Mouse (Mus musculus) ovary, adult 10 weeks (tissue): ENCODE results near the gene Iqcg. TPM values are rescaled to one million over a fixed set of nuclear protein-coding genes. Genes with fewer than 3 reads are reported as not detected.

ENCODE experiments used
- polyA plus RNA-seq: library from polyadenylated mRNA; stranded (reverse); fragments of 350-450 nt; fragmentation: Illumina TruSeq; extraction: RNeasy Lipid Tissue Mini Kit (QIAGEN cat#74804); gene quantifications from one replicate; pipeline ENCODE4 v1.2.3, GENCODE M21; 2014

The Iqcg gene
- 17.5 TPM for polyA plus RNA-seq

DNA sequence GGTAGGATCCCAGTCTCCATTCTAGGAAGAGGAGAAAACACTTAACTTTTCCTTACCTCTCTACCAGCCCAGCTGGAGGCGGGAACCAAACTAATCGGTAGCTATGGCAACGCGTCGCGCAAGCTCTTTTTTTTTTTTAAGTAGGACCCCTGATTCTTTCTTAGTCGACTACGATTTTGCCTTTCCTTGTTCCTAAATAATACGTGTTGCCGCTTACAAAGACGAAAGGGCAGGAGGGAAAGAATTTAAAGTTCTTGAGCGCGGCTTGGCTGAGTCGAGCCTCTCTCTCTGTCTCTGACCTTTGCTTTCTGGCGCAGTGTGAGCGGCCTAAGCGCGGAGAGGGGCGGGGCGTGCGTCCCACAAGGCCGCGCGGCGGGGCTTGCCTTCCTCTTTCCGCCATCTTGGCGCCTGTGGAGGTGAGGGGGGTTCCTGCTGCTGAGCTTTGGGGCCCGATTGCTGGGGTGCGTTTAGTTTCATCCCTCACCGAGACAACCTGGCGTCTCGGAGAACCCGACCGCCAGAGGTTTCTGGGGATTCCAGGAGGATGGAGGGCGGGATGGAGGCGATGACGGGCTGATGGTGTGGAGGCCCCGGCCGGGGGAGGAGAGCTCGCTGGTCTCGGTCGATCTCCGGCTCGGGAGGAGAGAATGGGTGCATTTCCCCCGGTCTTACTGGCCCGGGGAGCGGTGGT, at the start of gene Iqcg, which contains the start of gene Rpl35a:
Gene Iqcg (minus strand): TSS at position 124 of the 691 bp plus-strand sequence.
Gene Rpl35a (plus strand): TSS at position 359 of the 691 bp plus-strand sequence.

DNA sequence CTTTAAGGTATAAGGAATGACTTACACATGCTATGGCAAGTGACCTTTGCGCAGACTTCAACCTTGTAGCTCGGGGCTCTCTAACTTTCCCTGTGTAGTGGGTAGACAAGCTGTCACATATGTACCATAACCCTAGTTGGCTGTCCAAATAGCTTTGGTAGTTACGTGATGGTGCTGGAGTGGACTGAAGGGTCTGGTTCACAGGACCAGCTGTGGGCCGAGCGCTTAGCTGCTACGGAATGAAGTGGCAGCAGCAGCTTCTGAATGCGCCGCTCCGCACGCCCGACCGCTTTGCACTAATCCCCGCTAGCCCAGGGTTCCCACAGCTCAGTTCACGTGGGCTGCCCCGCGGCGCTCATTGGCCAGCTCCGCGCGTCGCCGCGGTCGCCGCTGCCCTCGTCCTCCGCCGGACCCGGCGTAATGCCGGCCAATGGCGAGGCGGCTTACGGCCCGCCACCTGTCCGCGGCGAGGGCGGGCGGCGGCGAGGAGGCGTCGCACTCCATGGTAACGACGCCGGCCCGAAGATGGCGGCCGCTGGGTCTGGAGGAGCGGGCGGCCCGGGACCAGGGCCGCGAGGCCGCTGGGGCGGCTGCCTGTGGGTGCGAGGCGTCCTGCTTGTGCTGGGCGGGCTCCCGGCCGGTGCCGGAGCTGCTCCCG, 6.1 kb upstream of the Iqcg start, which contains the start of gene Lmln:
Gene Lmln (plus strand): TSS at position 498 of the 658 bp plus-strand sequence.

Other genes starting within 250 kb of the Iqcg start
- gene Smbd1, start 245.7 kb downstream of the Iqcg start, polyA plus RNA-seq = not detected
- 206 TPM for gene Fyttd1, start 178.7 kb downstream of the Iqcg start, polyA plus RNA-seq
- 12.0 TPM for gene Rubcn, start 178.5 kb downstream of the Iqcg start, polyA plus RNA-seq
- gene Lrch3, start 142.1 kb downstream of the Iqcg start, polyA plus RNA-seq = 34.4 TPM
- gene Rpl35a, start 235 bp upstream of the Iqcg start, polyA plus RNA-seq = 1,357 TPM
- 4.1 TPM for gene Lmln, start 6.3 kb upstream of the Iqcg start, polyA plus RNA-seq
- 35.4 TPM for gene Osbpl11, start 128.9 kb upstream of the Iqcg start, polyA plus RNA-seq
- 120 TPM for gene Snx4, start 195.2 kb upstream of the Iqcg start, polyA plus RNA-seq